Mouse (Mus musculus) heart, embryonic 10.5 days (tissue): ENCODE measurements around the gene Agrn. TPM values are rescaled to one million over a fixed set of nuclear protein-coding genes. Genes with fewer than 3 reads are reported as not detected.

Experiments
- DNase-seq: peaks from one replicate; pipeline ENCODE4 v3.0.0-alpha.2; 2017; ENCODE audit warnings: low spot score
- H3K27ac ChIP-seq: fragments of 300-500 bp; sonication (generic); 2 replicates; pipeline ENCODE4 v1.5.1; 2016; ENCODE audit warnings: mild to moderate bottlenecking
- H3K27me3 ChIP-seq: fragments of 300-500 bp; sonication (generic); 2 replicates; pipeline ENCODE4 v1.6.1; 2016; ENCODE audit warnings: mild to moderate bottlenecking; ENCODE audit not compliant: poor library complexity, insufficient read depth, severe bottlenecking
- H3K36me3 ChIP-seq: fragments of 300-500 bp; sonication (generic); 2 replicates; pipeline ENCODE4 v1.6.1; 2016; ENCODE audit warnings: mild to moderate bottlenecking, moderate library complexity
- H3K4me1 ChIP-seq: fragments of 300-500 bp; sonication (generic); 2 replicates; pipeline ENCODE4 v1.6.1; 2016; ENCODE audit warnings: mild to moderate bottlenecking
- H3K4me3 ChIP-seq: fragments of 300-500 bp; sonication (generic); 2 replicates; pipeline ENCODE4 v1.5.1; 2016; ENCODE audit warnings: mild to moderate bottlenecking, moderate library complexity
- H3K9me3 ChIP-seq: fragments of 300-500 bp; sonication (generic); 2 replicates; pipeline ENCODE4 v1.6.1; 2016; ENCODE audit warnings: mild to moderate bottlenecking, moderate library complexity
- WGBS: fragments of 180-500 bp; shearing (Covaris S2); methylation state at CpG from one replicate; pipeline ENCODE4 v1.1.7; 2016; 5-methylcytosine and 5-hydroxymethylcytosine counted together
- polyA plus RNA-seq: library from polyadenylated mRNA; unstranded; fragments of >200 nt; fragmentation: Nextera tagmentation; extraction: Ambion mirVana; gene quantifications from 2 replicates; pipeline ENCODE4 v1.2.1, GENCODE M21; 2016

Agrn gene
- 46.3 and 51.3 TPM in 2 replicates for polyA plus RNA-seq

DNA sequence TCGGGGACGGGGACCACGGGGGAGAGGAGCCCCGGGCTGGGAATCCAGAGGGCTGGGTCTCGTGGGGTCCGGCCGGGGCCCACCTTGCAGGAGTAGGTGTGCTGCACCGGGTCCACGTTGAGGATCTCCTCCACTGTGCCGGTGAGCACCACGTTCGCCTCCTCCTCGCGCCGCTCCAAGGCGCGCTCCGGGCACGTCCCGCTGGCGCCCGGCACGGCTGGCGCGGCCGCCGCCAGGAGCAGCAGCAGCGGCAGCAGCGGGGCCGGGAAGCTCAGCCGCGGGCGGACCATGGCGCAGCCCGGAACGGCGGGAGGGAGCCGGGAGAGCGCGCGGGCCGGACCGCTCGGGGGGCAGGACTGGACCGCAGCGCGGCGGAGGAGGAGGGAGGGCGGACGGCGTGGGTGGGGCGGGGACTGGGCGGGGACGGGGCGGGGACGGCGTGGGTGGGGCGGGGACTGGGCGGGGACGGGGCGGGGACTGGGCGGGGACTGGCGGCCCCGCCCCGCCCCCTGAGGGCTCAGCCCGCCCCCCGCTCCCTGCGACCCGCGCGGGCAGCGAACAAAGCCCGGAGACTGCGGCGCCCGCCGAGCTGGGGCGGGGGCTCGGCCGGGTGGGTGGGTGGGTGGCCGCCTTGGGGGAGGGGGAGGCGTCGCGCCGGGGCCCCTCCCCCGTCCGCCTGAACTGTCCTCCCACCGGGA, at the start of gene Agrn:
TSS of gene Agrn (minus strand) at position 358 of the 698 bp plus-strand sequence.
- H3K4me1 ChIP-seq, result peaks cover 50% of the 10 kb centered on the region
- 1% methylated on average over 44 of the region's 88 CpGs for WGBS
- H3K27me3 ChIP-seq, result no peaks in the 10 kb centered on the region
- peak within 1 kb of the TSS; percentile 94 for H3K4me3 ChIP-seq
- peak within 1 kb of the TSS; percentile 96 for H3K27ac ChIP-seq
- DNase-seq, result peak; percentile 84
- H3K9me3 ChIP-seq, result no peaks in the 10 kb centered on the region
- peaks cover 24% of the 10 kb centered on the region for H3K36me3 ChIP-seq

DNA sequence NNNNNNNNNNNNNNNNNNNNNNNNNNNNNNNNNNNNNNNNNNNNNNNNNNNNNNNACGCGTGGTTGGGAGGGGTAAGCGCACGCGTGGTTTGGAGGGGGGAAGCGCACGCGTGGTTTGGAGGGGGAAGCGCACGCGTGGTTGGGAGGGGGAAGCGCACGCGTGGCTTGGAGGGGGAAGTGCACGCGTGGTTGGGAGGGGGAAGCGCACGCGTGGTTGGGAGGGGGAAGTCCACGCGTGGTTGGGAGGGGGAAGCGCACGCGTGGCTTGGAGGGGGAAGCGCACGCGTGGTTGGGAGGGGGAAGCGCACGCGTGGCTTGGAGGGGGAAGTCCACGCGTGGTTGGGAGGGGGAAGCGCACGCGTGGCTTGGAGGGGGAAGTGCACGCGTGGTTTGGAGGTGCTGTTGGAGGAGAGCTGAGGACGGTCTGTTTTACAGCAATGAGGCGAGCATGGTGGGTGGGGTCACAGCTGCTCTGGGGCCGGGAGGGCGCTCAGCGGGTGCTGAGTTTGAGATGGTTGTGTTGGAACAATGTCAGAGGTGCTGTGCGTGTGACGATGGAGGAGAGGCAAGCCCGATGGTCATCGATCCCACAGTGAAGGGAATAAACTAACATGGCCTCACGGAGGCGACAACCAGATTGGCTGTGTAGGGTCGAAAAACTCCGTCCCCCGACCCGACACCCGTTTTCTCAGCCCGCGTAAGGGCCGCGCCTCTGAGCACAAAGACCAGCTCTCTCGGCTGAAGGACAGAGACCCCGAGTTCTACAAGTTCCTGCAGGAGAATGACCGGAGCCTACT, 39.6 kb upstream of the Agrn start:
- no peak for DNase-seq
- Histone ChIP-seq H3K27ac (0 out of 2 replicates have a peak overlapping the region, but pooled peaks have one; percentile 42), H3K9me3 (no peaks in the 10 kb centered on the region), H3K4me3 (peak overlapping the region; percentile 89), H3K36me3 (peaks cover 62% of the 10 kb centered on the region), H3K27me3 (no peaks in the 10 kb centered on the region), H3K4me1 (peaks cover 20% of the 10 kb centered on the region)
- WGBS, result 25% methylated on average over 58 of the region's 60 CpGs

DNA sequence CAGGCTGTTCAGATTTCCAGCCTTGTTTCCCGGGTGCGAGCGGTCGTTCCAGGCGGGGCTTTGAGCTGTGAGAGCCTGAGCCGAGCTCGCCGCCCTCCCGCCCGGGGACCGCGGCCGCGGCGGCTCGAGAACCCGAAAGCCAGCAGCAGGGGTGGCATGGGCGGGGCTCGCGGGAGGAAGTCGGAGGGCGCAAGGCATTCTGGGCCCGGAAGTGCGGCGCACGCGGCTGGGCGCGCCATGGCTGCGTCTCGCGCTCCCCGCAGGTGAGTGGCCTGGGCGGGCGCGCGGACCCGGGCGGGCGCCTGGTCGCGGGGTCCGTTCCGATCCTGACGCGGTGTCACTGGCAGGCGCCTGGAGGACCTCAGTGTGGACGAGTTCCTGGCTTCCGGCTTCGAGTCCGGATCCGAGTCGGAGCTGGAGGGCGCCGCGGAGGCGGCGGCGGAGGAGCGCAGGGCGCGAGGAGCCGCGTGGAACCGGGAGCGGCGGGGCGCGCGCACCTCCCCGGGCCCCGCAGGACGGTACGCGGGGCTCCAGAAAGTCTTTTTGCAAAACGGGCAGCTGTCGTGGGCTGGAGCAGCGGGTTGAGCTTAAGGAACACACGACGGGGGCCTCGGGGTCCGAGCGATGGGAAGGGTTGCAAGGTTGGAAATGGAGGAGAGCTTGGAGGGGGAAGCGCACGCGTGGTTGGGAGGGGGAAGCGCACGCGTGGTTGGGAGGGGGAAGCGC, 38.7 kb upstream of the Agrn start, which contains the start of gene Noc2l:
TSS of gene Noc2l (plus strand) at position 203 of the 726 bp plus-strand sequence.
- H3K27me3 ChIP-seq, result no peaks in the 10 kb centered on the region
- peak within 1 kb of the TSS; percentile 89 for H3K4me3 ChIP-seq
- under 1% methylated on average over 90 of the region's 90 CpGs for WGBS
- peaks cover 62% of the 10 kb centered on the region for H3K36me3 ChIP-seq
- DNase-seq, result peak; percentile 96
- peaks cover 20% of the 10 kb centered on the region for H3K4me1 ChIP-seq
- peak within 1 kb of the TSS; percentile 93 for H3K27ac ChIP-seq
- no peaks in the 10 kb centered on the region for H3K9me3 ChIP-seq

DNA sequence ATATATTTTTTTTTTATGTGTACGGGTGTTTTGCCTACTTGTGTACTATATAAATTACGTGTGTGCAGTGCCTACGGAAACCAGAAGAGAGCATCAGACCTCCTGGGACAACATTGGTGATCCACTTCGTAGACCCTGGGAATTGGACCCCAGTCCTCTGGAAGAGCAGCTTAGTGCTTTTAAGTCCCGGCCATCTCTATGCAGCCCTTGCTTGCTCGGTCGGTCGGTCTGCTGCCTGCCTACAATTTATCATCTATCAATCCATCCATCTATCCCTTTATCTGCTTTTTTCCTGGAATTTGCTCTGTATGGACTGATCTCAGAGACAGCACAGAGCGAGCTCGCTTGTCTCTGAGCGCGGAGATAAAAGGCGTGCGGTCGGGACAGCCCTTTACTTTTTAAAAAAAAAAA, 38.1 kb upstream of the Agrn start:
- peak overlapping the region; percentile 93 for H3K27ac ChIP-seq

DNA sequence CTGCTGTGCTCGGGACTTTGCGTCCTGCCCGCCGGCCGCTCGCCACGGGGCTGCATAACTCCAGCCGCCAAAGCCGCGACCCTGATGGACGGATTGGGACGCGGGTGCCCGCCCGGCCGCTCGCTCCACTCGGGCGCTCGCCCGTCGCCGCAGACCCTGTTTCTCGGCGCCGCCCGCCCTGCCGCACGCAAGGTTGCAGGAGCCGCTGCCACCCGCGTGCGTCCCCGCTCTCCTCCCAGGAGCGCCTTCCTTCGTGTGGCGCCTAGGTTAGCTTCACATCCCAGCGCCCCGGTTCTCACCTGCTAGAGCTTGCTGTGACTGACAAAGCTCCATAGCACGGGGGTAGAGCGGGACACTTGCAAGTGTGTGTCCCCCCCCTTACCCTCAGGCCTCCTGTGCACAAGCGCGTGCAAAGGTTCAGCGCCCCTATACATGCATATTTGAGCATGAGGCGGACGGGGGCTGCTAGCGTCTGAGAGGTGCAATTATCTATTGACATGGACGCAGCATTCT, 37.5 kb upstream of the Agrn start, which contains the start of gene Plekhn1:
TSS of gene Plekhn1 (minus strand) at position 157 of the 513 bp plus-strand sequence.
- DNase-seq, result peak; percentile 89
- Histone ChIP-seq H3K27me3 (peaks cover 7% of the 10 kb centered on the region; the same call in 1 of the 2 replicates), H3K9me3 (no peaks in the 10 kb centered on the region), H3K4me3 (peak within 1 kb of the TSS; percentile 89), H3K27ac (peak within 1 kb of the TSS; percentile 93), H3K4me1 (peaks cover 20% of the 10 kb centered on the region), H3K36me3 (peaks cover 62% of the 10 kb centered on the region)
- WGBS, result under 1% methylated on average over 48 of the region's 48 CpGs

More for the DNA sequence above, 38.1 kb upstream of the Agrn start:
- no peaks in the 10 kb centered on the region for H3K9me3 ChIP-seq
- peaks cover 4% of the 10 kb centered on the region; the same call in 1 of the 2 replicates for H3K27me3 ChIP-seq
- 1% methylated on average over 15 of the region's 15 CpGs for WGBS
- H3K4me1 ChIP-seq, result peaks cover 20% of the 10 kb centered on the region
- peaks cover 62% of the 10 kb centered on the region for H3K36me3 ChIP-seq
- DNase-seq, result no peak
- H3K4me3 ChIP-seq, result peak overlapping the region; percentile 89

DNA sequence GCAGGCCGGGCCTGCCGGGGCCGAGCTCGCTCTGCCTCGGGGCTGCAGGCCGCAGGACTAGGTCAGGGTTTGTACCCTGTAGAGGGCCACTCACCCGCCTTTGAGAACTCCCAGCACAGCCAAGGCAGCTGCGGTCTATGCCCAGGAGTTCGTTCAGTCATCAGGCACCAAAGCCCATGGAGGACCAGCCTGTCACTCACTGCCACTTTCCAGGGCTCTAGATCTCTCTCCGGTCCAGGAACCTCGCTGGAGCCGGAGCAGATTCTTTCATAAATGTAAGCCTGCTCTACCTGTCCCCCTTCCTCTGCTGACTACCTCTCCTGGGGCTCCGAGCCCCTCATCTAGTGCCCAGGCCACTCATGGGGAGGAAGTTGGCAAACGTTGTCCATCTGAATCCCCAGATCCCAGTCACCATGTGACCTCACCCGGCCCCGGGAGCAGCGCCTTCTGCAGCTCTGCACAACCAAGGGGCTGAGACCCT, 36.8 kb upstream of the Agrn start:
- H3K4me3 ChIP-seq, result peak overlapping the region; percentile 79
- H3K27me3 ChIP-seq, result peaks cover 7% of the 10 kb centered on the region; the same call in 1 of the 2 replicates
- H3K36me3 ChIP-seq, result peaks cover 62% of the 10 kb centered on the region
- DNase-seq, result no peak
- peaks cover 20% of the 10 kb centered on the region for H3K4me1 ChIP-seq
- no peaks in the 10 kb centered on the region for H3K9me3 ChIP-seq
- WGBS, result 6% methylated on average over 17 of the region's 17 CpGs
- H3K27ac ChIP-seq, result peak overlapping the region; percentile 92

DNA sequence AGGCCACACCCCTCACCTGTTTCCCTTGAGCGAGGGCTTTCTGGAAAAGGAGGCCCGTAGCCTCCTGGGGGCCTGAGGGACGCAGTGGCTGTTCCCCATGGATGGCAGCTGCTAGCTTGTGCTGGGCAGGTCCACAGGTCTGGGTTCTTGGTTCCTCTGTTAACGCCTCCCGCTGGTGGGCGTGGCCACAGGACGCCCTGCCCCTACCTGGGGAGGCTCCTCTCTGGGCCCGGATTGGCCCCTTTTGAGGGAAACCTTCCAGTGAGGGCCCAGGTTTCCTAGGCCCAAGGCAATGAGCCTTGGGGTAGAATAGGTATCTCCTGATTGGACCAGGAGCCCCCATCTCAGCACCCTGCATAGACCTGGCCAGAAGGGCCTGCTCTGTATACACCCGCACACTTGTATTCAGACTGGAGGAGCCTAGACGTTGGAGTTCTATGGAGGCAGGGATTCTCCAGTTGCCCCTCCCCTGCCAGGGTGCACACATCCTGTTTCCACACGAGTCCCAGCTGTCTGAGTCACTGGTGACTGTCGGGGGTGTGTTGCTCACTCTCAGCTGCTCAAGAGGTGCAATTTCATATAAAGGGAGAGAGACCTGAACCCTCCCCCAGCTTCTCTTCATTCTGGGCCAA, 31.2 kb upstream of the Agrn start:
- Histone ChIP-seq H3K27me3 (peaks cover 12% of the 10 kb centered on the region; the same call in 1 of the 2 replicates), H3K27ac (peak overlapping the region; percentile 36; the same call in 1 of the 2 replicates), H3K9me3 (no peaks in the 10 kb centered on the region), H3K4me3 (peak overlapping the region; percentile 35), H3K36me3 (peaks cover 45% of the 10 kb centered on the region), H3K4me1 (peaks cover 22% of the 10 kb centered on the region)
- no peak for DNase-seq
- WGBS, result 14% methylated on average over 12 of the region's 12 CpGs

DNA sequence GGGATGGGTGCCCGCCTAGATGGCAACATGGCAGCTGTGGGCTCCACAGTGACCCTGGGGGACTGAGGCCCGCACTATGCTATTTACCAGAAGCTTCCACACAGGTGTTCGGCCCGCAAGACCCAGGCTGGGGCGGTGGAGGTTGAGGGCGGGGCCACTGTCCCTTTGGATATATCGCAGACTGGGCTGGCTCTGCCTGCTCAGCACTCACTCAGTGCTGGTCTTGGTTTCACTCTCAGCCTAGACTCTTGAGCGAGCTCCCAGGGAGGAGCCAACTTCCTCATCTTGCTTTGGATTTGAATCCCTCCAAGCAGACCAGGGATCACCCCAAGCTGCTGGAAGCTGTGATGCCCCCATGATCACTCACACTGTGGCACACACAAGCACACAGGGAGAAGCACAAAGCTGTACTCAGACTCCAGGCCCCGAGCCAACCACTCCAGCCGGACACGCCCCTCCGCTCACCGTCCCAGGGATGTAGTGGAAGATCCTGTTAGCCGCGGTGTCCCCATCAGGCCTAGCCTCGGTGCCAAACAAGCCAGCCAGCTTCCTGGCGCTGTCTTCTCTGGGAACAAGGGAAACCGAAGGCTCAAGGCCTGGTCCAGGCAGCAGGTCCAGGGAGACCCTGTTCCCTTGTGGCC, 30.6 kb upstream of the Agrn start:
- DNase-seq, result no peak
- H3K4me3 ChIP-seq, result peak overlapping the region; percentile 35
- 34% methylated on average over 18 of the region's 18 CpGs for WGBS
- H3K27ac ChIP-seq, result peak overlapping the region; percentile 36; the same call in 1 of the 2 replicates
- peaks cover 40% of the 10 kb centered on the region for H3K36me3 ChIP-seq
- peaks cover 12% of the 10 kb centered on the region; the same call in 1 of the 2 replicates for H3K27me3 ChIP-seq
- no peaks in the 10 kb centered on the region for H3K9me3 ChIP-seq
- peaks cover 17% of the 10 kb centered on the region for H3K4me1 ChIP-seq

DNA sequence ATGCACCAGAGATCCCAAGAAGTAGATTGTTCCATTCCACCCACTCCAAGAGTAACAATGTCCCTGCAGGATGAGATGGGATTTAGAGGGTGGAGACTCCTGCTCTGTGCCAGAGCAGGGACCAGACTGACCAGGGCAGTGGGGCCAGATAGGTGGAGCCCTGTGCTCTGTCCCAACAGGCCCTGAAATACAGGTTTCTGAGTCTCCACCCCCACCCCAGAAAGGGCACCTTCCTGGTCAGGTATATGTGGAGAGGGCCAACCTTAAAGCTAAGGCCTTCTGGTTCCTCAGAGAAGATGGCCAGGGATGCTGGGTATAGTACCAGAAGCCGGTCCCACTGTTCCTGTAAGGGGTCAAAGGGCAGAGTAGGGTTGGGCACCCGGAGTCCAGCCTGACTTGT, 27.0 kb upstream of the Agrn start:
- Histone ChIP-seq H3K4me1 (peaks cover 17% of the 10 kb centered on the region), H3K27me3 (peaks cover 5% of the 10 kb centered on the region; the same call in 1 of the 2 replicates), H3K4me3 (no peak overlapping the region), H3K9me3 (no peaks in the 10 kb centered on the region), H3K27ac (no peak overlapping the region), H3K36me3 (peaks cover 6% of the 10 kb centered on the region)
- no peak for DNase-seq
- WGBS, result 71% methylated on average over 2 of the region's 2 CpGs

DNA sequence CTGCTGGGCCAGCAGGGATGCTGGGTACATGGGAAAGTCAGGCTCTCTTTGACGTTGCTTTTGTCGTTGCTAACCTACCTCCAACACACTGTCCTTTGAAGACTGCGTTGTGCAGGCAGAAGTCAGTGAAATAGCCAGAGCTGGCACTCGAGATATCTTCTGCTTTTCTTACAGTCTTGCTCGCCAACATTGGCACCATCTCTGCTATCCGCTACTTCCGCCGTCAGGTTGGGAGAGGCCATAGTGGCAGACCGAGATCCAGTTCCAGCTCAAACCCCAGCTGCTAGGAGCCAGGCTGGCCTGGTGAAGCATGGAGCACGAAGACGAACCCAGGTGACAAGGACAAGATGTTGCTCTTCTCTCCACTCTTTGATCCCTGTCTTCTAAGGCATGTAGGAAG, 22.6 kb upstream of the Agrn start:
- 0 out of 2 replicates have a peak, but pooled peaks cover 2% of the 10 kb centered on the region for H3K36me3 ChIP-seq
- no peak overlapping the region for H3K4me3 ChIP-seq
- no peak overlapping the region for H3K27ac ChIP-seq
- H3K27me3 ChIP-seq, result 0 out of 2 replicates have a peak, but pooled peaks cover 7% of the 10 kb centered on the region
- no peaks in the 10 kb centered on the region for H3K9me3 ChIP-seq
- WGBS, result 86% methylated on average over 11 of the region's 11 CpGs
- H3K4me1 ChIP-seq, result peaks cover 22% of the 10 kb centered on the region
- no peak for DNase-seq

DNA sequence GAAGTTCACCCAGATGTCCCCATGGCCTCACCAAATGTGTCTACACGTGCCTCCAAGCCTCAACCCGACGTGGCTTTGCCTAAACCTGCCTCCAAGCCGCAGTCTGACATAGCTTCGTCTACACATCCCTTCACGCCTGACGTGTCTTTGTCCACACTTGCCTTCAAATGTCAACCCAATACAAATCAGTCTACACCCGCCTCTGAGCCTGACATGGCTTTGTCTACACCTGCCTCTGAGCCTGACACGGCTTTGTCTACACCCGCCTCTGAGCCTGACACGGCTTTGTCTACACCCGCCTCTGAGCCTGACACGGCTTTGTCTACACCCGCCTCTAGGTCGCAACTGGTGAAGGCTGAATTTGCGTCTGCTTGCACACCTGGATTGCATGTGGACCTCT, 20.6 kb upstream of the Agrn start:
- H3K36me3 ChIP-seq, result 0 out of 2 replicates have a peak, but pooled peaks cover 2% of the 10 kb centered on the region
- DNase-seq, result no peak
- peaks cover 22% of the 10 kb centered on the region for H3K4me1 ChIP-seq
- no peak overlapping the region for H3K4me3 ChIP-seq
- no peaks in the 10 kb centered on the region for H3K9me3 ChIP-seq
- H3K27ac ChIP-seq, result no peak overlapping the region
- 84% methylated on average over 16 of the region's 16 CpGs for WGBS
- 0 out of 2 replicates have a peak, but pooled peaks cover 7% of the 10 kb centered on the region for H3K27me3 ChIP-seq
